Mouse (Mus musculus) spleen, adult 2 months (tissue): ENCODE results near the gene Mlh1.
A peak's percentile ranks its signal among the peaks of the same experiment; 100 is the strongest.

Experiments
- CTCF ChIP-seq: fragments of 200-500 bp; IDR thresholded peaks from 2 replicates; pipeline ENCODE4 v1.5.1; 2011; ENCODE audit warnings: mild to moderate bottlenecking, inconsistent platforms; ENCODE audit not compliant: insufficient read depth, insufficient read length, insufficient replicate concordance; ENCODE audit errors: extremely low read depth
- POLR2A ChIP-seq: fragments of 200-500 bp; IDR thresholded peaks from 2 replicates; pipeline ENCODE4 v1.6.1; 2011; ENCODE audit warnings: low read depth, low read length, inconsistent platforms

- TF ChIP-seq CTCF (no peak), POLR2A (peak; percentile 96)
Measured at GRCm38 (mm10) chr9:111271434-111272160, at the start of gene Mlh1, which contains the start of gene Epm2aip1.
